Mouse (Mus musculus) limb, embryonic 14.5 days (tissue): ENCODE measurements around the gene Mavs. TPM values are rescaled to one million over a fixed set of nuclear protein-coding genes. Genes with fewer than 3 reads are reported as not detected.

ENCODE experiments used
- ATAC-seq: fragments of 200-750 bp; cut with Nextera tagmentation; 2 replicates; pipeline ENCODE4 v1.8.0; 2017; ENCODE audit warnings: low read depth, moderate number of reproducible peaks, moderate TSS enrichment; ENCODE audit not compliant: low FRiP score
- DNase-seq: peaks from one replicate; pipeline ENCODE4 v3.0.0-alpha.2; 2015; ENCODE audit warnings: low spot score
- H3K27ac ChIP-seq: fragments of 300-500 bp; sonication (generic); replicated peaks from 2 replicates; pipeline ENCODE4 v1.5.1; 2014; ENCODE audit warnings: low read depth, mild to moderate bottlenecking, low read length, moderate library complexity, mixed read lengths
- H3K27me3 ChIP-seq: fragments of 300-500 bp; sonication (generic); 2 replicates; pipeline ENCODE4 v1.6.1; 2014; ENCODE audit warnings: low read length, mixed read lengths; ENCODE audit not compliant: control insufficient read depth, insufficient read depth
- H3K36me3 ChIP-seq: fragments of 300-500 bp; sonication (generic); 2 replicates; pipeline ENCODE4 v1.6.1; 2014; ENCODE audit warnings: mild to moderate bottlenecking, low read length, moderate library complexity, mixed read lengths; ENCODE audit not compliant: control insufficient read depth, insufficient read depth
- H3K4me1 ChIP-seq: fragments of 300-500 bp; sonication (generic); 2 replicates; pipeline ENCODE4 v1.6.1; 2014; ENCODE audit warnings: antibody characterized with exemption, low read length, mixed read lengths; ENCODE audit not compliant: control insufficient read depth, insufficient read depth
- H3K4me2 ChIP-seq: fragments of 300-500 bp; sonication (generic); replicated peaks from 2 replicates; pipeline ENCODE4 v1.6.1; 2014; ENCODE audit warnings: low read depth, mild to moderate bottlenecking, low read length, moderate library complexity; ENCODE audit not compliant: severe bottlenecking
- H3K4me3 ChIP-seq: fragments of 300-500 bp; sonication (generic); replicated peaks from 2 replicates; pipeline ENCODE4 v1.5.1; 2014; ENCODE audit warnings: low read length
- H3K9ac ChIP-seq: fragments of 300-500 bp; sonication (generic); 2 replicates; pipeline ENCODE4 v1.6.1; 2014; ENCODE audit warnings: mild to moderate bottlenecking, low read depth, low read length, moderate library complexity; ENCODE audit not compliant: severe bottlenecking
- H3K9me3 ChIP-seq: fragments of 300-500 bp; sonication (generic); 2 replicates; pipeline ENCODE4 v1.6.1; 2016; ENCODE audit warnings: low read length; ENCODE audit not compliant: control insufficient read depth
- POLR2A ChIP-seq: fragments of 200-500 bp; IDR thresholded peaks from 2 replicates; pipeline ENCODE4 v1.8.0; 2012; ENCODE audit warnings: inconsistent platforms, mild to moderate bottlenecking, moderate library complexity, borderline replicate concordance; ENCODE audit not compliant: insufficient read depth, insufficient read length; ENCODE audit errors: extremely low read depth
- WGBS: fragments of 180-500 bp; shearing (Covaris S2); extraction: QIAGEN DNeasy Blood & Tissue Kit; methylation state at CpG from one replicate; pipeline ENCODE4 v1.1.7; 2014; 5-methylcytosine and 5-hydroxymethylcytosine counted together
- polyA plus RNA-seq, 2 experiments: library from polyadenylated mRNA; depleted of rRNA in 1 of 2; stranded (reverse) in 1 of 2; unstranded in 1 of 2; fragments of >200 nt; fragmentation: Nextera tagmentation in 1 of 2; extraction: Ambion mirVana in 1 of 2; gene quantifications; 2 replicates each; pipeline versions ENCODE4 v1.2.1 to v1.2.3; 2012 to 2014

Gene Mavs
- polyA plus RNA-seq, 2 experiments: 18.6 to 27.4 TPM

DNA sequence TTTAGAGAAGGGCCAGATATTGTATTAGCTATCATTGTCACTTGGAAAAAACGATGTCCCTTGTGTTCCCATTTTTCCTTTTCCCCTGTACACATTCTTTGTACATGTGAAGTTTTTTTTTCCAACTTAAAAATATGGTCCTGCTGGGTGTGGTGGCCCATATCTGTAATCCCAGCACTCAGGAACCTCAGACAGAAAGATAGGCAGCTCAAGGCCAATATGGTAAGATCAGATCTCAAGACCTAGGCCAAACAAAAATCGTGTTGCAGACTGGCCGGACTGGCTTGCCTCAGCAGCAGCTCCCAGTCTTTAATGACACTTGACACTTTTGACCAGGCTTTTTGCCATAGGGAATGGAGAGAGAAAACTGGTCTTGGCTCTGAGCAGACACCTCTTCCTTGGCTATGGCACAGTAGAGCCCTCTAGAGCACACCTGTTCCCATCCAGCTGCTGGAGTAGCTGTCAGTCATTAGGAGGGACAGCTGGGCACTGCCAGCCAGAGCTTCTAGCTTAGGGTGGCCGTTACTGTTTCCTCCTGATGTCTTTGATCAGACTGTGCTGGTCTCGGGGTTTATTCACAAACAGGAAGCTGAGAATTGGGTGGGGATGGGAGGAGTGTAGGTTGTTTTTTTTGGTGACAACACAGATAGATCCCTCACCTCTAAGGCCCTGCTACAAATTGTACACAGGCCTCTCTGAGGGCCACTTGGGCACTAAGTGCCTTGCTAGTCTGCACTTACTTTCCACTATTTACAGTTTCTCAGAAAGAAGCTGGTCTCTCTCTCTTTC, 44.1 kb upstream of the Mavs start:
- Histone ChIP-seq H3K9me3 (no peaks in the 10 kb centered on the region), H3K4me3 (no peak overlapping the region), H3K4me1 (peaks cover 17% of the 10 kb centered on the region), H3K27me3 (no peaks in the 10 kb centered on the region), H3K9ac (no peak overlapping the region), H3K27ac (0 out of 2 replicates have a peak overlapping the region, but pooled peaks have one; percentile 19), H3K36me3 (peaks cover 45% of the 10 kb centered on the region), H3K4me2 (no peak overlapping the region)
- DNase-seq (peak; percentile 33), ATAC-seq (no peak)
- TF ChIP-seq POLR2A: no peak
- 43% methylated on average over 5 of the region's 5 CpGs for WGBS

DNA sequence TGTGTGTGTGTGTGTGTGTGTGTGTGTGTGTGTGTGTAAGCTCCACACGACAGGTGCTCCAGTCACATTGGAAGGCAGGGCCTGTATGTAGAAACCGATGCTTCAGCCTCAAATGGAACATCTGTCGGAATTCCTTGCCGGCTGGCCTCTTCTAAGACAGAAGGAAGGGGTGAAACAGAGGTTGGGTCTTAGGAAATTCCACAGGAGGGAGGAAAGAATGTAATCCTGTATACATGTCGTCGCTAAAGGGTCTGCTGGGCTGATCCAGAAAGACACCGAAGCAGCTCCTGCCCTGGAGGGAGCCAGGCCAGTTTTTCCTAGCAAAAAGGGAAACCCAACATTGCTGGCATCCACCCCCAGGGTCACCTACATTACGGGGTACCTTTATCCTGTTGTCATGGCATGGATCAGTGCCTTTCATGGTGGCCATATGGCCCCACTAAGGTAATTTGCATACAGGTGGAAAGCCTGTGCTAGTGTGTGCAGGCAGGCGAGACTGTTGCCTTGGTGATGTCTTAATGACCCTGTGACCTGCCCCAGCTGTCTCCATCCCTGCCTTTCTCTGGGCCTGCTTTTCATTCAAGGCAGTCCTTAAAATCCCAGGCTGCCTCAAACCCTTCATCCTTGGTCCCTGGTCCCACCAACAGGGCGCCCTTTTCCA, 43.4 kb upstream of the Mavs start:
- WGBS: 37% methylated on average over 10 of the region's 10 CpGs
- Histone ChIP-seq H3K4me3 (no peak overlapping the region), H3K4me2 (no peak overlapping the region), H3K4me1 (peaks cover 17% of the 10 kb centered on the region), H3K27me3 (no peaks in the 10 kb centered on the region), H3K9me3 (no peaks in the 10 kb centered on the region), H3K9ac (no peak overlapping the region), H3K36me3 (peaks cover 52% of the 10 kb centered on the region), H3K27ac (0 out of 2 replicates have a peak overlapping the region, but pooled peaks have one; percentile 19)
- ATAC-seq (peak; percentile 50; the same call in 1 of the 2 replicates), DNase-seq (peak; percentile 55)
- no peak for TF ChIP-seq POLR2A

DNA sequence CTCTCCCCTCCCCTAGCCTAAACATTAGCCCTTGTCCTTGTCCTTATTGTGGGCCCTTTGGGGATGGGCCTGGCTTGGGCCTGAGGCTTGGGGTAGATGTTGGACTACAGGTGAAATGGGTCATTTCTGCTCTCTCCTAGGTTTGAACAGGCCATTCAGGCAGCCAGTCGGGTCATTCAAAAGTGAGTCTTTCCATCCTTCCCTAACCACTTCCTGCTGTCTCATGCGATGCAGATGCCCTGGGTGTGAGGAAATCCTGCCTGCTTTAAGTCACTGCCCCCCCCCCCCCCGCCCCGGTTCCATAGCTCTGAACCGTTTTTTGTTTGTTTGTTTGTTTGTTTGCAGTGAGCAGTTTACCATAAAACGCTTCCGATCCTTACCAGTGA, 42.9 kb upstream of the Mavs start:
- peaks cover 17% of the 10 kb centered on the region for H3K4me1 ChIP-seq
- no peak for TF ChIP-seq POLR2A
- no peak overlapping the region for H3K9ac ChIP-seq
- no peak overlapping the region for H3K4me3 ChIP-seq
- H3K4me2 ChIP-seq: no peak overlapping the region
- ATAC-seq: no peak
- no peaks in the 10 kb centered on the region for H3K9me3 ChIP-seq
- no peak for DNase-seq
- peaks cover 57% of the 10 kb centered on the region for H3K36me3 ChIP-seq
- WGBS: 86% methylated on average over 7 of the region's 7 CpGs
- H3K27ac ChIP-seq: no peak overlapping the region
- no peaks in the 10 kb centered on the region for H3K27me3 ChIP-seq

DNA sequence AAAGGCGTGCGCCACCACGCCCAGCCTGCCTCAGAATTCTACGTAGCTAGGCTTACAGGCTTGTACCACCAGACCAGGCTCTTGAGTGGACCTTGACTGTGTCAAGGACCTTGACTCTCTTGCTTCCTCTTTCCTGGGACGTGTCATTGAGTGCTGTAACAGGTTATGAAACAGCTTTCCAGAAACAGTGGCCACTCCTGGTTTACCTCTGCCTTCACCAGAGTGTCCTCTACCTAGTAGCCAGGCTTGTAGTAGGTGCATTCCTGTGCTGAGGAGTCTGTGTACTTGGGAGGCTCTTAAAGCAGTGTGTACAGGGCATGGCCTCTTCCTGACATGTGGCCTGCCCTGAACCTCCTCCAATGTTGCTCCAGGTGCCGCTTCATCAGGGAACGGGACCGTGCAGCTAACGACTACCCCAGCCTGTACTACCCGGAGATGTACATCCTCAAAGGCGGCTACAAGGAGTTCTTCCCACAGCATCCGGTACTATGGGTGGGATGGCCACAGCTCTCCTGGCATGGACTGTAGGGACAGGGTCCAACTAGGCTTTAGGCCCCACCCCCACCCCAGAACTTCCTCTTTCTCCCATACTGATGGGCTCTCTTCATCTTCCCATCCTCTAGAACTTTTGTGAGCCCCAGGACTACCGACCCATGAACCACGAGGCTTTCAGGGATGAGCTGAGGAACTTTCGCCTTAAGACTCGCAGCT, 37.1 kb upstream of the Mavs start:
- no peak overlapping the region for H3K4me2 ChIP-seq
- H3K27ac ChIP-seq: no peak overlapping the region
- peaks cover 77% of the 10 kb centered on the region for H3K36me3 ChIP-seq
- ATAC-seq (no peak), DNase-seq (no peak)
- no peaks in the 10 kb centered on the region for H3K27me3 ChIP-seq
- H3K4me1 ChIP-seq: no peaks in the 10 kb centered on the region
- H3K9ac ChIP-seq: no peak overlapping the region
- H3K9me3 ChIP-seq: no peaks in the 10 kb centered on the region
- WGBS: 93% methylated on average over 16 of the region's 16 CpGs
- no peak for TF ChIP-seq POLR2A
- no peak overlapping the region for H3K4me3 ChIP-seq

GRCm38 (mm10) chr2:131200710-131201109, 33.2 kb upstream of the Mavs start:
- 74% methylated on average over 2 of the region's 2 CpGs for whole genome bisulfite sequencing
- Histone ChIP-seq H3K4me1 (peaks cover 11% of the 10 kb centered on the region), H3K9ac (no peak overlapping the region), H3K36me3 (peaks cover 40% of the 10 kb centered on the region), H3K9me3 (no peaks in the 10 kb centered on the region), H3K27ac (no peak overlapping the region), H3K4me2 (no peak overlapping the region), H3K4me3 (no peak overlapping the region), H3K27me3 (no peaks in the 10 kb centered on the region)
- ATAC-seq (no peak), DNase-seq (no peak)
- TF ChIP-seq POLR2A: no peak
